Mouse (Mus musculus): ENCODE results near the gene Dmpk. TPM values are rescaled to one million over a fixed set of nuclear protein-coding genes. Genes with fewer than 3 reads are reported as not detected.

Dmpk gene
- total RNA-seq, 1 experiment from 2014 or later, result not detected

DNA sequence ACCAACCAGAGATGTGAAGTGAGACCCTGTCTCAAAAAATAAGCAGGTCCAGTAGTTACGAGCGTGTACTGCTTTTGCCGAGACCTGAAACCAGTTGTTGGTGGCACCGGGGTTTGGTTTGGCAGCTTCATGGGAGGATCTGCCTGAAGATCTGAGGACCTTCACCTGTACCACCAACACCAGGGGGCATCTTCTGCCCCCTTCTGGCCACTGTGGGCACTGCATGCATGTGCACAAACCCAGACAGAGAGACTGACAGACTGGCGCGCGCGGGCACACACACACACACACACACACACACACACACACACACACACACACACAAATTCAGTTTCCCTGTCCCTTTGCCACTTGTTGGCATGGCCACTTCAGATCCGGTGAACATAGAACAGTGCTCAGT is 10.1 kb upstream of the Dmpk start:
- no peak for ATAC-seq (replicated peaks; ENCODE audit: insufficient number of reproducible peaks, low FRiP score, low TSS enrichment, poor library complexity, severe bottlenecking)

DNA sequence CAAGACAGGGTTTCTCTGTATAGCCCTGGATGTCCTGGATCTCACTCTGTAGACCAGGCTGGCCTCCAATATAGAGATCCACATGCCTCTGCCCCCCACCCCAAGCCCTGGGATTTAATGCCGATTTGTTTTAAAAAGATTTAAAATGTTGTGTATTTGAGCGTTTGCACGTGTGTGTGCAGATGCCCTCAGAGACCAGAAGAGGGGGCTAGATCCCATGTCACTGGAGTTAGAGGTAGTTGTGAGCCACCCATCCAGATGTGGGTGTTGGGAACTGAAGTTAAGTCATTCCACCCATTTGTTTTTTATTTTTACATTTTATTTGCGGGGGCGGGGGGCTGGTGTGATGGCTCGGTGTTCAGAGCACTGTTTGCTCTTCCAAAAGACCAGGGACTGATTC is 9.2 kb upstream of the Dmpk start:
- no peak for ATAC-seq (replicated peaks; ENCODE audit: insufficient number of reproducible peaks, low FRiP score, low TSS enrichment, poor library complexity, severe bottlenecking)

DNA sequence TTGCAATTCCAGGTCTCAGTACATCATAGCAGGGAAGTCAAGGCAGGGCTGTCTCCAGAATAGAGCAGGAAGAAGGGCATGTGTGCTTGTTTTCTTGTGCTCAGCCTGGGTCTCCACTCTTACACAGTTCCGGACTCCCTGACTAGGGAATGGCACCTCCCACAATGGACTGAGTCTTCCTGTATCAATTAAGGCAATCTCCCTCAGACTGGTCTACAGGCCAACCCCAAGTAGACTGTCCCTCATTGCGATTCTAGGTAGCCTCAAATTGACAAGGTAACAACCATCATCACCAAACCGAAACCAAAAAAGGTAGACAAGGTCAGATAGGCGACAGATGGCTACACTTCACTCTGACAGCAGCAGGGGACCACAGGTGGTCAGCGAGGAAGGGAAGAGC is 8.4 kb upstream of the Dmpk start:
- ATAC-seq (replicated peaks; ENCODE audit: insufficient number of reproducible peaks, low FRiP score, low TSS enrichment, poor library complexity, severe bottlenecking), result no peak

DNA sequence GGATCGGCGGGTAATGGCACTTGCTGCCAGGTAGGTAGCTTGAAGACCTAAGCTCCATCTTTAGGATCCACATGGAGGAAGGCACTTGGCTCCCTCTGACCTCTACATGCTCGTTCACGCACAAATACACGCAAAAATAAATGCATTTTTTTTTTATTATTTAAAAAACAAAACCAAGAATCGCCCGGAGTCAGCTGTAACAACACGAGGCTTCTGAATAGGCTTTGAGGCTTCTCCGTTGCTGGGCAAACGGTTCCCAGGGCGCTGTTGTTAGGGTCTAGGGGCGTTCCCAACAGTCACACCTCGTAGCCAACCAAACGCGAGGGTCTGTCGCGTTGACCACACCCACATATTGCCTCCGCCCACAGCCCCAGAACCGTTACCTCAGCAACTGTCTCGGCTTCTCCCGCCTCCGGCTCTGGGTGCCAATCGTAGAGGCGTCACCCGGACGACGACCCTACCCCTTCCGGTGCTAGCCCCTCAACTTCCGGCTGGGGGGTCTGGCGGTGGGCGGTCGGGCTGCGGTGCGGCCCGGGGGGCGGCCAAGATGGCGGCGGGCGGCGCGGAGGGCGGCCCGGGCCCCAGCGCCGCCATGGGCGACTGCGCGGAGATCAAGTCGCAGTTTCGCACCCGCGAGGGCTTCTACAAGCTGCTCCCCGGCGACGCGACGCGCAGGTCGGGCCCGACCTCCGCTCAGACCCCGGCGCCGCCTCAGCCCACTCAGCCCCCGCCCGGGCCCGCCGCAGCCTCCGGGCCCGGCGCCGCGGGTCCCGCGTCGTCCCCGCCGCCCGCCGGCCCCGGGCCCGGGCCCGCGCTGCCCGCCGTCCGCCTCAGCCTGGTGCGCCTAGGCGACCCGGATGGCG is 7.7 kb upstream of the Dmpk start, which contains the start of gene Dmwd:
TSS of gene Dmwd (plus strand) at position 505 of the 863 bp plus-strand sequence.
- no peak for ATAC-seq (replicated peaks; ENCODE audit: insufficient number of reproducible peaks, low FRiP score, low TSS enrichment, poor library complexity, severe bottlenecking)

DNA sequence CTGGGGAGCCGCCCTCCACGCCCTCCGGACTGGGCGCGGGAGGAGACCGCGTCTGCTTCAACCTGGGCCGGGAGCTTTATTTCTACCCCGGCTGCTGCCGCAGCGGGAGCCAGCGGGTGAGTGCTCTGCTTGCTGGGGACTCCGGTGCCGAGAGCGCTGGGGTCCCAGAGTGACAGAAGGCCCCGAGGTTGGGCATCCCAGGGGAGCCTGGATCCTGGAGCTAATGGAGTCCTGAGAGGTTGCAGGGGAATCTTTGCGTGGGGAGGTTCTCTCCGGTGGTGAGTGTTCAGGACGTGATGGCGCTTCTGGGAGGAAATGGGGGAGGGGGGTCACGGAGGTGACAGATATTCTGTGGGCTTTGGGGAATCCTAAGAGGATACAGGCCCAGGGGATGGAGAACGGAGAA is 7.1 kb upstream of the Dmpk start:
- no peak for ATAC-seq (replicated peaks; ENCODE audit: insufficient number of reproducible peaks, low FRiP score, low TSS enrichment, poor library complexity, severe bottlenecking)

DNA sequence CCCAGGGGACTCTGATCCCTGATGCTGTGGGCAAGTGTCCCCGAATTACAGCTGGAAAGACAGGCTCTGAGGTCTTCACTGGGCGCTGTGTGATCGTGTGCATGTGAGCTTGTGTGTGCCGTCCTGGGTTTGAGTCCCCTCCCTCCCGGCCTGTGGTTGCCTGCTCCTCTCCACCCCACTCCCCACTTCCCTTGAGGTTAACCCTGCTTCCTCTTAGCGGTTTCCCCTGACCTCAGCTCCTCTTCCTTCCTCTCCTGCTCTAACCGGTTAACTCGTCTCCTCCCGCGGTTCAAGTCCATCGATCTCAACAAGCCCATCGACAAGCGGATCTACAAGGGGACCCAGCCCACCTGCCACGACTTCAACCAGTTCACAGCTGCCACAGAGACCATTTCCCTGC is 5.9 kb upstream of the Dmpk start:
- peak; percentile 89 for ATAC-seq (replicated peaks; ENCODE audit: insufficient number of reproducible peaks, low FRiP score, low TSS enrichment, poor library complexity, severe bottlenecking)

DNA sequence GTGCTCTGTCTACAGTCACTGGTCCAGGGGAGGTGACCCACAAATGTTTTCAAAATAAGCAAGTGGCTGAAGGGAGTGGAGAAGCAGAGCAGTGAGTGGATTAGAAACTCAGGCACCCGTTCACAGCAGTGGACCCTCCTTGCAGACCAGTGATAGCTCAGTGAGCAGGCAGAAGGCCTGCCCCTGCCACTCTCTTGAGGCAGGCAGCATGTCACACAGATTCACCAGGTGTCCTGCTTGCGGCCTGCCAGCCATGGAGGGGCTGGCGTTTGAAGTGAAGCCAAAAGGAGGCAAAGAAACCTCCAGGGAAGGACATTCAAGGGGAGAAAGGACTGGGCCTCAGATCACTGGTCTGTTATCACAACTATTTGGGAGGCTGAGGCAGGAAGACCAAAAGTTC is 4.9 kb upstream of the Dmpk start:
- no peak for ATAC-seq (replicated peaks; ENCODE audit: insufficient number of reproducible peaks, low FRiP score, low TSS enrichment, poor library complexity, severe bottlenecking)

DNA sequence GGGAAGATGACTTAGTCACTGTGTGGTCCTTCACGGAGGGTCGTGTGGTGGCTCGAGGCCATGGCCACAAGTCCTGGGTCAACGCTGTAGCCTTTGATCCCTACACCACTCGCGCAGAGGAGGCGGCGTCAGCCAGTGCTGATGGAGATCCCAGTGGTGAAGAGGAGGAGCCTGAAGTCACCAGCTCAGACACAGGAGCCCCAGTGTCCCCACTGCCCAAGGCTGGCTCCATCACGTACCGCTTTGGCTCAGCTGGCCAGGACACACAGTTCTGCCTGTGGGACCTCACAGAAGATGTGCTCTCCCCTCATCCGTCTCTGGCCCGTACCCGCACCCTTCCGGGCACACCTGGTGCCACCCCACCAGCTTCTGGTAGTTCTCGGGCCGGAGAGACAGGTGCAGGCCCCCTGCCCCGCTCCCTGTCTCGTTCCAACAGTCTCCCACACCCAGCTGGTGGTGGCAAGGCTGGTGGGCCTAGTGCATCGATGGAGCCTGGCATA is 3.1 kb upstream of the Dmpk start:
- no peak for ATAC-seq (replicated peaks; ENCODE audit: insufficient number of reproducible peaks, low FRiP score, low TSS enrichment, poor library complexity, severe bottlenecking)

DNA sequence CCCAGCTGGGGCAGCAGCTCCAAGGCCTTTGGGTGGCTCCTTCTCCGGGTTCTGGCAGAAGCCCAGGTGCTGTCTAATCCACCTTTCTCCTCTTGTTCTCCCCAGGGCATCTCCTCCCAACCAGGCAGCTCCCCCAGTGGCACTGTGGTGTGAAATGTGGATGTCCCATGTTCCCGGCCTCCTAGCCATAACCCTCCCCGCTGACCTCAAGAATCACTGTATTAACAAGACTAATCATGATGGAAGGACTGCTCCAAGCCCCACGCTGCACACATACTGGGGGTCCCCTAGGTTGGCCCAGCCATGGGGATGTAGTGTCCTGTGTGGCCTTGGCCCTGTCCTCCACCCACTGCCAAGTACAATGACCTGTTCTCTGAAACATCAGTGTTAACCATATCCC is 1.5 kb upstream of the Dmpk start:
- ATAC-seq (replicated peaks; ENCODE audit: insufficient number of reproducible peaks, low FRiP score, low TSS enrichment, poor library complexity, severe bottlenecking), result no peak

DNA sequence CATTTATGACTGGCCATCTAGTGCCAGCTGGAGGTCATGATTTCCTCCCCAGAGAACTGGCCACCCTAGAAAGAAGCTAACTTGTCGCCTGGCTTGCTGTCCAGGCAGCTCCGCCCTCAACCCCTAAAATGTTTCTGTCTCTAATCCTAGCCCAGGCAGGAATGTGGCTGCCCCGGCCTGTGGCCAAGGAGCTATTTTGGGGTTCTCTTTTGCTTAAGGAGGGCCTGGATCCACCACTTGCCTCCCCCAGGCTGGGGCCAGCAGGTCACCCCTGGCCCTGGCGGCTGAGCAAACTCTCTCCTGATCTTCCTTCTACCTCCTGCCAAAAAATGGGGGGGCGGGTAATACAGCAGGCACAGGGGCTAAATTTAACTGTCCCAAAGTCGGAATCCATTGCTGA is 553 bp upstream of the Dmpk start:
- no peak for ATAC-seq (replicated peaks; ENCODE audit: insufficient number of reproducible peaks, low FRiP score, low TSS enrichment, poor library complexity, severe bottlenecking)

DNA sequence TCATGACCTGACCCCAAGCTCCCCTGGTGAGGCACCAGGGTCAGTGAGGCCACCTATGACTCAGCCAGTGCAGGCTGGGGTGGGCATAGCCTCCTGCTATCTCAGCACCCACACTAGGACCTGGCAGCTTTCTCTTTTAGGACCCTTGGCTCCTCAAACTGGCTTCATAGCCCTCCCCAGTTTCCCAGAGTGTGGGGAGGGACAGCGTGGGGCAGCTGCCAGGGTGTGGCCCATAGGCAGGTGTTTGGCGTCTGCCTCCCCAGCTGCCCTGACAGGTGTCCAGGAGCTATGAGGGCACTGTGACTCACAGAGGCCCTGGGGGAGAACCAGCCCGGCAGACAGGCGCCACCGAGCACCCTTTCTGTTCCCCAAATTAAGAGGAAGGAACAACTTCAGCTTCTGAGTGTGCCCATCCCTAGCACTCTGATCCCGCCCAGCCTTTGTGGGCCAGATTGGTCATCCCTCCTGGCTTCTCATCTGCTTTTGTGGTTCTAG is 675 bp downstream of the Dmpk start:
- ATAC-seq (replicated peaks; ENCODE audit: insufficient number of reproducible peaks, low FRiP score, low TSS enrichment, poor library complexity, severe bottlenecking), result peak; percentile 80

DNA sequence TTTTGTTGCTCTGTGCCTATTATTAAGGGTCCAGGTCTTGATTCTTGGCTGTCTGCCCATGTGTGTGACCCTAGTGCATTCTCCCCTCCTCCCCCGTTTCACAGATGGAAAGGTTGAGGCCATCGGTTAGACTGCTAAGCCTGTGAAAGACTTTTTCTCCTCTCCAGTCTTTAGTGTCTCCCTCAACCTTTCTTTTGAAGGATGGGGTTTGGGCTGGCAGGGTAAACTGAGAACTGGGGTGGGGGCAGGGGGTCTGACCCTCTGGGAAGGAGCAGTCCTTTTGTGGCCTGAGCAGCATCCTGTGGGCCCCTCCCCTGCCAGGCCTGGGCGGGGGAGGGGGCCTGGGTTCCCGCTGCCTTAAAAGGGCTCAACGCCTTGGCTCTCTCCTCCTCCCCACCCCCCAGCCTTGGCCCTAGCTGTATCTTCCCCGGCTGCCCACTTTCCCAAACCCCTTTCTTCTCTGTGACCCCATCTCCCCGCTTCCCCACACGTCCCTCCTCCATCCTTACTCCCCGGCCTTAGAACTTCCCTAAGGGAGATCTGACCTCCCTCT is 1.3 kb downstream of the Dmpk start:
- ATAC-seq (replicated peaks; ENCODE audit: insufficient number of reproducible peaks, low FRiP score, low TSS enrichment, poor library complexity, severe bottlenecking), result no peak

DNA sequence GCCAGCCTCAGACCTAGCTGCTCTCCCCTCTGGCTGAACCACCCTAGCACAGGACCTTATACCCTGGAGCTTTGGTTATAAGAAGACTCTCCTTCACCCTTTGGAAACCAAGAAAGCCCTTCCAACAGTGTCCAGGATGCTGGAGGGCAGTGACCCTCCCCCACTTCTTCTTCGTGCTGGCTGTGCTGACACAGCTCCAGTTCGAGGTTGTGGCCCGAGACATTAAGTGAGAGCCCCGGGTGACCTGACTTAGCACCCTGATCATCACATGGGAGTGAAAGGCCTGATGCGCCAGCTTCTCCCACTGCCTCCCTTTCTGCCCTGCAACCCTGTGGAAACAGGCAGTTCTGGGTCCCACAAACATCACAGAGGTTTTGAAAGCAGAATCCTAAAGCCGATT is 1.8 kb downstream of the Dmpk start:
- no peak for ATAC-seq (replicated peaks; ENCODE audit: insufficient number of reproducible peaks, low FRiP score, low TSS enrichment, poor library complexity, severe bottlenecking)

DNA sequence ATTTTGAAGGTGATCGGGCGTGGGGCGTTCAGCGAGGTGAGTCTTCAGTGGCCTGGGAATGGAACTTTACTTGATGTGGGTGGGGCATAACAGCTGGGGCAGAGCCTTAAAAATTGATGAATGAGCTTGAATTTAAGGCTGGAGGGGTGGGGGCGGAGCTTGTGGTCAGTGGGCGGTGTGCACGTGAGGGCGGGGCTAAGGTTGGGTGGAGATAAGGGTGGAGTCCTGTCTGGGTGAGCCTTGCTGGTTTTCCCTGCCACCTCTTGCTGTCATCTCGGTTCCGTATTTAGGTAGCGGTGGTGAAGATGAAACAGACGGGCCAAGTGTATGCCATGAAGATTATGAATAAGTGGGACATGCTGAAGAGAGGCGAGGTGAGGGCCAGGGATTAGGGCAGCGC is 2.4 kb downstream of the Dmpk start:
- ATAC-seq (replicated peaks; ENCODE audit: insufficient number of reproducible peaks, low FRiP score, low TSS enrichment, poor library complexity, severe bottlenecking), result no peak

DNA sequence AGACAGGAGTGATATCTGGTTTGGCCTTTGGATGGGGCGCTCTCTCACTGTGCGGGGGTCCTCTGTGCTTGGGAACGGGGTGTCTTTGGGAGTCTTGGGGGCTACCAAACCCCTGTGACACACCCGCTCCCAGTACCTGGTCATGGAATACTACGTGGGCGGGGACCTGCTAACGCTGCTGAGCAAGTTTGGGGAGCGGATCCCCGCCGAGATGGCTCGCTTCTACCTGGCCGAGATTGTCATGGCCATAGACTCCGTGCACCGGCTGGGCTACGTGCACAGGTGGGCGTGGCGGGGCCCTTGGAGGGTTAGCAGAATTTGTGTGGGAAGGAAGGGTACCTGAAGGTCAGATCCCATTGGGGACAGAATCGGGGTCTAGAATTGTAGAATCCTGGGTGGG is 3.1 kb downstream of the Dmpk start:
- no peak for ATAC-seq (replicated peaks; ENCODE audit: insufficient number of reproducible peaks, low FRiP score, low TSS enrichment, poor library complexity, severe bottlenecking)

DNA sequence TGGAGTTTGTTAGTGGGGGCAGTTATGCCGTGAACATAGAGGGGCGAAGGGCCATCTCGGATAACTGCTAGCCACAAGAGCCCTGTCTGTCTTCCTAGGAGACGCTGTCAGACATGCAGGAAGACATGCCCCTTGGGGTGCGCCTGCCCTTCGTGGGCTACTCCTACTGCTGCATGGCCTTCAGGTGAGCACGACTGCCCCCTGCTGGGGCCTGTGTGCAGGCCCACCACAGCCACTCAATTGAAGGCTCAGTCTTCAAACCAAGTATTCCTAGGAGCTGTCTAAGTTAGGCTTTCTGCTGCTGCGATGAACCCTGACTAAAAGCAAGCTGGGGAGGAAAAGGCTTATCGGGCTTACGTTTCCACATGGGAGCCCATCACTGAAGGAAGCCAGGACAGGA is 5.2 kb downstream of the Dmpk start:
- no peak for ATAC-seq (replicated peaks; ENCODE audit: insufficient number of reproducible peaks, low FRiP score, low TSS enrichment, poor library complexity, severe bottlenecking)

DNA sequence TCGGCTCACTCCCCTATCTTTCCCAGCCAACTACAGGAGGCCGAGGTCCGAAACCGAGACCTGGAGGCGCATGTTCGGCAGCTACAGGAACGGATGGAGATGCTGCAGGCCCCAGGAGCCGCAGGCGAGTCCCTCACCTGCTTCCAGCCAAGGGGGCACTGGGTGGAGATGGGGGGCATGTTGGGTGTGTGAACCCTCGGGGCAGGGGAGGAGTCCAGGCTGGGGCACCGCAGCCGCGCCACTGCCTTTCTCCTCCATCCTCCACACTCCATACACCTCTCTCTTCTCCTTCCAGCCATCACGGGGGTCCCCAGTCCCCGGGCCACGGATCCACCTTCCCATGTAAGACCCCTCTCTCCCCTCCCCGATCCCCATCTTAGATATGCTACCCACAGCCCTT is 8.3 kb downstream of the Dmpk start:
- ATAC-seq (replicated peaks; ENCODE audit: insufficient number of reproducible peaks, low FRiP score, low TSS enrichment, poor library complexity, severe bottlenecking), result no peak

DNA sequence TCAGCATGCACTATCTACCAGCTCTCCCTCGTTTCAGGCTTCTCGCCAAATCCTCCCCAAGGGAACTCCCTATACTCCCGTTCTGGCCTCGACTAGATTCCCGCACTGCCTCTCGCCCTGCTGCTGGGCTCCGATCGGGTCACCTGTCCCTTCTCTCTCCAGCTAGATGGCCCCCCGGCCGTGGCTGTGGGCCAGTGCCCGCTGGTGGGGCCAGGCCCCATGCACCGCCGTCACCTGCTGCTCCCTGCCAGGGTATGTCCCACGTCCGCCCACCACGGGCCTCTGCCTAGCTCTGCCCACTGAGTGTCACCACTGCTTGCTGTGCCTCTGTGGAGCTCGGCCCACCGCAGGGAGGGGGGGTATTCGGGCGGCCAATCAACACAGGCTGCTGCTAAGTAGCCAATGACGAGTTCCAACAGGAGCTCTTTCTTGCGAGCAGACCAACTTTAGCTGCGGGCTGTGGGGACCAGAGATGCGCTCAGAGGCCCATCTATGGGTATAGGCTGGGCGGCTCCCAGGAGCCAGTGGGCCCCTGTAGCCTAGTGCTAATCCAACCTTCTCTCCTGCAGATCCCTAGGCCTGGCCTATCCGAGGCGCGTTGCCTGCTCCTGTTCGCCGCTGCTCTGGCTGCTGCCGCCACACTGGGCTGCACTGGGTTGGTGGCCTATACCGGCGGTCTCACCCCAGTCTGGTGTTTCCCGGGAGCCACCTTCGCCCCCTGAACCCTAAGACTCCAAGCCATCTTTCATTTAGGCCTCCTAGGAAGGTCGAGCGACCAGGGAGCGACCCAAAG is 8.9 kb downstream of the Dmpk start:
- no peak for ATAC-seq (replicated peaks; ENCODE audit: insufficient number of reproducible peaks, low FRiP score, low TSS enrichment, poor library complexity, severe bottlenecking)

DNA sequence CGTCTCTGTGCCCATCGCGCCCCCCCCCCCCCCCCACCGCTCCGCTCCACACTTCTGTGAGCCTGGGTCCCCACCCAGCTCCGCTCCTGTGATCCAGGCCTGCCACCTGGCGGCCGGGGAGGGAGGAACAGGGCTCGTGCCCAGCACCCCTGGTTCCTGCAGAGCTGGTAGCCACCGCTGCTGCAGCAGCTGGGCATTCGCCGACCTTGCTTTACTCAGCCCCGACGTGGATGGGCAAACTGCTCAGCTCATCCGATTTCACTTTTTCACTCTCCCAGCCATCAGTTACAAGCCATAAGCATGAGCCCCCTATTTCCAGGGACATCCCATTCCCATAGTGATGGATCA is 9.5 kb downstream of the Dmpk start:
- ATAC-seq (replicated peaks; ENCODE audit: insufficient number of reproducible peaks, low FRiP score, low TSS enrichment, poor library complexity, severe bottlenecking), result peak; percentile 48
